Mouse (Mus musculus) heart, embryonic 15.5 days (tissue): Measurements from ENCODE around the gene Trpd52l3. TPM values are rescaled to one million over a fixed set of nuclear protein-coding genes. Genes with fewer than 3 reads are reported as not detected.
"Not testable (repeated sequence)": the region's sequence is repeated elsewhere in the genome, so short reads cannot be mapped to it uniquely, and the experiment has no call there.

ENCODE experiments used
- ATAC-seq: fragments of 200-750 bp; cut with Nextera tagmentation; replicated peaks from 2 replicates; pipeline ENCODE4 v1.8.0; 2017; ENCODE audit warnings: low read depth, moderate TSS enrichment; ENCODE audit not compliant: insufficient number of reproducible peaks, insufficient read depth, low FRiP score
- H3K27ac ChIP-seq: fragments of 300-500 bp; sonication (generic); 2 replicates; pipeline ENCODE4 v1.5.1; 2015; ENCODE audit warnings: mild to moderate bottlenecking, inconsistent platforms
- H3K27me3 ChIP-seq: fragments of 300-500 bp; sonication (generic); 2 replicates; pipeline ENCODE4 v1.6.1; 2015; ENCODE audit warnings: inconsistent platforms
- H3K36me3 ChIP-seq: fragments of 300-500 bp; sonication (generic); 2 replicates; pipeline ENCODE4 v1.6.1; 2015; ENCODE audit warnings: mild to moderate bottlenecking, inconsistent platforms
- H3K4me1 ChIP-seq: fragments of 300-500 bp; sonication (generic); replicated peaks from 2 replicates; pipeline ENCODE4 v1.6.1; 2015; ENCODE audit warnings: inconsistent platforms
- H3K4me2 ChIP-seq: fragments of 300-500 bp; sonication (generic); 2 replicates; pipeline ENCODE4 v1.6.1; 2015; ENCODE audit warnings: inconsistent platforms, mild to moderate bottlenecking, moderate library complexity
- H3K4me3 ChIP-seq: fragments of 300-500 bp; sonication (generic); 2 replicates; pipeline ENCODE4 v1.5.1; 2015; ENCODE audit warnings: mild to moderate bottlenecking, inconsistent platforms
- H3K9ac ChIP-seq: fragments of 300-500 bp; sonication (generic); 2 replicates; pipeline ENCODE4 v1.6.1; 2015; ENCODE audit warnings: mild to moderate bottlenecking, inconsistent platforms
- H3K9me3 ChIP-seq: fragments of 300-500 bp; sonication (generic); replicated peaks from 2 replicates; pipeline ENCODE4 v1.6.1; 2016; ENCODE audit warnings: inconsistent platforms
- WGBS: fragments of 180-500 bp; shearing (Covaris S2); methylation state at CpG from one replicate; pipeline ENCODE4 v1.1.7; 2015; ENCODE audit warnings: mixed read lengths; 5-methylcytosine and 5-hydroxymethylcytosine counted together
- polyA plus RNA-seq: library from polyadenylated mRNA; unstranded; fragments of >200 nt; fragmentation: Nextera tagmentation; extraction: Ambion mirVana; gene quantifications from 2 replicates; pipeline ENCODE4 v1.2.1, GENCODE M21; 2015

Gene Trpd52l3
- polyA plus RNA-seq, 1 experiment from 2014 or later, result not detected

GRCm38 (mm10) chr19:29986464-29987091 lies 17.0 kb upstream of the Trpd52l3 start:
- Histone ChIP-seq H3K27me3 (no peaks in the 10 kb centered on the region), H3K4me2 (peak overlapping the region; percentile 19; the same call in 1 of the 2 replicates), H3K36me3 (no peaks in the 10 kb centered on the region), H3K27ac (peak overlapping the region; percentile 39), H3K4me1 (peaks cover 4% of the 10 kb centered on the region; the same call in 1 of the 2 replicates), H3K9ac (no peak overlapping the region), H3K4me3 (no peak overlapping the region), H3K9me3 (no peaks in the 10 kb centered on the region)
- 49% methylated on average over 12 of the region's 12 CpGs for WGBS
- no peak for ATAC-seq

DNA sequence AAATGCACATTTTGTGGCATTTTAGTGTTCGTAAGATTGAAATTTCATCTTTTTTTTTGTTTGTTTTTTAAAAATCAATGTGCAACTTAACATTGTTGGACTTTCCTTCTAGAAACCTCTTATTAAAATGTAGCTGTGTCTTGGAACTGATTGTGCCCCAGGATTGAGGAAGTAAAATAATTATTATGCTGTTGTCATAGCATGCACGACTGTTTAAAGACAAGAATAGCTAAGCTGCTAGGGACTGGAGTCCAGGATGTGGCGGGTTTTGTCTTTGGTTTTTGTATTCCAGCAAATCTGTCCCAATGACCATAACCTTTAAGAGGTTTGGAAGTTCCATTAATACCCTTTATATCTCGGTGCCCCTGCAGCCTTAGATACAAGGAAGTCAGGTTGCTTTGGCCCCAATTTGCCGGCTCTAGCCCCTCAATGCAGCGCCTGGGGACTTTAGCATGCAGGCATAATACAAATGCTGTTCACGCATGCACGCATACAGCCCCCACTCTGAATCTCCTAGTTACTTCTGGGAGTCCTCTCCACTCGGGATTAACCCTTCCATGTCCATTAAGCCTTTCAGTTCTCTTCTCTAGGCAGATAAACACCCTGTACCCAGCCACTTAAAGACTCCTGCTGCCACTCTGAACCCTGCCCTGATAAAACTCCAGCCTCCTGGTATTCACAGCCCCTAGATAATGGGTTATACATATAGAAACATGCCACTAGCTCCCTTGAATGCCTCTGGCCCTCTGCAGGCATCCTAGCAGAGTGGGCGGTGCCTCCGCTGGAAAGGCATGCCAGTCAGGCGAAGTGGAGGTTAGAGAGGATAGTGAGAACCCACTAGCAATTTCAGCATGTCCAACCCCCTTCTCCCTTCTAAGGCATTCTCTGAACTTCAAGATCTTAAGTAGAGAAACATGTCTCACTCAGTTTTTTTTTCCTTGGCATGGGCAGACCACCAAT lies 2.9 kb upstream of the Trpd52l3 start:
- no peak overlapping the region for H3K4me2 ChIP-seq
- no peak overlapping the region for H3K4me3 ChIP-seq
- H3K27me3 ChIP-seq, result no peaks in the 10 kb centered on the region
- WGBS, result 63% methylated on average over 12 of the region's 12 CpGs
- H3K9ac ChIP-seq, result no peak overlapping the region
- ATAC-seq, result no peak
- 0 out of 2 replicates have a peak, but pooled peaks cover 4% of the 10 kb centered on the region for H3K4me1 ChIP-seq
- H3K36me3 ChIP-seq, result no peaks in the 10 kb centered on the region
- no peaks in the 10 kb centered on the region for H3K9me3 ChIP-seq
- no peak overlapping the region for H3K27ac ChIP-seq

DNA sequence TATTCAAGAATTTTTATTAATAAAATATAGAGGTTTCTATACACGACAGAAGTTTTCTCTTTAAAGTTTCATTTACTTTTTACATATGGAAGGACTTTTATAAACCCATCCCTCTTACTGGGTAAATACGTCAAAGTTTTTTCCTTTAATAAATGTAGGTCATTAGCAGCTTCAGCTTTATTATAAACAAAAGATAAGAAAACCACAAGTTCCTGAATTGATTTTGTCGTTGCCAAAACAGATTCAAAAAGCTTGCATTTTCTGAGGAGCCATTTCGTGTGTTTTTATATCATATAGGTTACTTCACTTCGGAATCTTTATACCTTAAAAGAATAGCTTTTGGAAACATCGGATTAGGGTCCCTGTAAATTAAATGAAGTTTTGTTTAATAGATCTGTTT lies 2.0 kb upstream of the Trpd52l3 start:
- 77% methylated on average over 6 of the region's 6 CpGs for WGBS
- 0 out of 2 replicates have a peak, but pooled peaks cover 4% of the 10 kb centered on the region for H3K4me1 ChIP-seq

DNA sequence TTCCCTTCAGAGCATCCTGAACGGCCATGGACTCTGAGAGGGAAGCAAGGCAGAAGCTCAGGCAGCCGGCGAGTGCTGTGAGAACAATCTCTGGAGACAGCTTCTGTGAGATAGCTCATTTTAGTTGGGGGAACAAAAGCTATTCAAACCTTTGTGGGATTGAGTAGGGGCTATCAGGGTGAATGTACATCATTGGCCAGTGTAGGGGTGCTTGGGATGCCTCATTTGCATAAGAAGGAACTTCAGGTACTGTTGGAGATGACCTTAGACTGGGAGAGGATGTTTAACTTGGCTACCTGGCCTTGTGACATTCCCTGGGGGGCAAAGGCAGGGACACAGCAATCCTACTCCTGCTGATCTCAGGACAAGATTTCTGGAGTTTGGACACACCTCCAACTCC lies 2.8 kb downstream of the Trpd52l3 start:
- WGBS, result 61% methylated on average over 3 of the region's 3 CpGs
- H3K4me3 ChIP-seq, result no peak overlapping the region
- no peak for ATAC-seq

More for the DNA sequence above, 2.0 kb upstream of the Trpd52l3 start:
- Histone ChIP-seq H3K4me3 (no peak overlapping the region), H3K9ac (no peak overlapping the region), H3K9me3 (no peaks in the 10 kb centered on the region), H3K27me3 (no peaks in the 10 kb centered on the region), H3K27ac (no peak overlapping the region), H3K4me2 (no peak overlapping the region), H3K36me3 (no peaks in the 10 kb centered on the region)
- no peak for ATAC-seq

GRCm38 (mm10) chr19:30010520-30011296 lies 7.1 kb downstream of the Trpd52l3 start:
- Histone ChIP-seq H3K4me1 (0 out of 2 replicates have a peak, but pooled peaks cover 3% of the 10 kb centered on the region), H3K4me2 (peak overlapping the region; percentile 32), H3K4me3 (0 out of 2 replicates have a peak overlapping the region, but pooled peaks have one; percentile 4), H3K27me3 (no peaks in the 10 kb centered on the region), H3K9me3 (no peaks in the 10 kb centered on the region), H3K36me3 (no peaks in the 10 kb centered on the region), H3K27ac (no peak overlapping the region), H3K9ac (no peak overlapping the region)
- ATAC-seq, result no peak
- WGBS, result 56% methylated on average over 13 of the region's 13 CpGs

More for the DNA sequence above, 2.8 kb downstream of the Trpd52l3 start:
- Histone ChIP-seq H3K4me2 (no peak overlapping the region), H3K9ac (no peak overlapping the region), H3K4me1 (0 out of 2 replicates have a peak, but pooled peaks cover 3% of the 10 kb centered on the region), H3K36me3 (no peaks in the 10 kb centered on the region), H3K9me3 (no peaks in the 10 kb centered on the region), H3K27ac (no peak overlapping the region), H3K27me3 (no peaks in the 10 kb centered on the region)

DNA sequence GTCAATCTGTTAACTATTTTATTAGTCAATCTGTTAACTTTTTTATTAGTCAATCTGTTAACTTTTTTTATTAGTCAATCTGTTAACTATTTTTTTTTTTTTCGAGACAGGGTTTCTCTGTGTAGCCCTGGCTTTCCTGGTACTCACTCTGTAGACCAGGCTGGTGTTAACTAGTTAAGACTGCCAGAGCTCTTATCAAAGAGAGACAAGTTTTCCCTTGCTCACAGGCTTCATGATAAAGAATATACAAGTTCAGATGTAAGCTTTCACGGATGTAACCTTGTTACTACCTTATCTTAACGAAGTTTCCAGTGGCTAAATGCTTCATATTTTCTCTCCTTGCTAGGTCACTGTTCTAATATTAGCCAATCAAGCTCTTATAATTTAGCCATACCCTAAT lies 10.7 kb downstream of the Trpd52l3 start:
- 49% methylated on average over 3 of the region's 3 CpGs for WGBS
- H3K4me3 ChIP-seq, result no peak overlapping the region
- no peaks in the 10 kb centered on the region for H3K36me3 ChIP-seq
- no peak for ATAC-seq
- H3K4me2 ChIP-seq, result no peak overlapping the region
- 0 out of 2 replicates have a peak, but pooled peaks cover 3% of the 10 kb centered on the region for H3K4me1 ChIP-seq
- H3K27me3 ChIP-seq, result no peaks in the 10 kb centered on the region
- H3K27ac ChIP-seq, result no peak overlapping the region
- H3K9me3 ChIP-seq, result no peaks in the 10 kb centered on the region
- H3K9ac ChIP-seq, result no peak overlapping the region

DNA sequence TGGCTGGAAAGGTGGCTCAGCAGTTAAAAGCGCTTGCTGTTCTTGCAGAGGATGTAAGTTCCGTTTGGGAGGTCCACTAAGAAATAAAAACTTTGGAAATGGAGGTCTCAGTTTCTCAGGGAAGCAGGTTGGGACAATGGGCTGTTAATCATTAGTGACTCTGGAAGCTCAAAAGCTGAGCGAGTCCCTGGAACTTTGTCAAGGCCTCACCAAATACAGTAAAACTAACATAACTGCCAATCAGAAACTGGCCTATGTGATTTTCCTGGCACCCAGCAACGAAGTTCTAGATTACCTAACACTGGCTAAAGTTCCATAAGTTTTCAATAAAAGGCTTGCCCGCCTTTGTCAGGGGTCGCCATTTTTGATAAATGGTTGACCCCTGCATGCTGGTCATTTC lies 12.6 kb downstream of the Trpd52l3 start:
- 67% methylated on average over 6 of the region's 6 CpGs for WGBS
- Histone ChIP-seq H3K4me1 (no peaks in the 10 kb centered on the region), H3K36me3 (no peaks in the 10 kb centered on the region), H3K27ac (no peak overlapping the region), H3K9me3 (no peaks in the 10 kb centered on the region), H3K4me3 (no peak overlapping the region), H3K9ac (no peak overlapping the region), H3K27me3 (no peaks in the 10 kb centered on the region), H3K4me2 (no peak overlapping the region)
- no peak for ATAC-seq

DNA sequence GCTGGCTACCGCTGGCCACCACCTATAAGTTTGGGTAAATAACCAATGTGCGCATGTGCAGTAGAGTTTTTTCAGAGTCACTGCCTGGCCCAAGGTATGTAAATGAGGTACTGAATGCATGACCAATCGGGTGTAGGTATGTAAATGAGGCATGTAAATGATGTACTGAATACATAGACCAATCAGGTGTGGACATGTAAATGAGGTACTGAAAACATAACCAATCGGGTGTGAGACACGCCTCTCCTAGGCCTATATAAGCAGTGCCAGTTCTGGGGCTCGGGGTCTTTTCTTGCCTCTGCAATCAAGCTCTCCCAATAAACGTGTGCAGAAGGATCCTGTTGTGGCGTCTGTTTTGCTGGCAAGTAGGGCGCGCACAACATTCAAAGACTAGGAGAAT lies 19.8 kb downstream of the Trpd52l3 start:
- not testable (repeated sequence) for H3K27me3 ChIP-seq, ATAC-seq, H3K4me2 ChIP-seq, H3K9me3 ChIP-seq, H3K36me3 ChIP-seq, H3K27ac ChIP-seq, H3K4me1 ChIP-seq, H3K9ac ChIP-seq, H3K4me3 ChIP-seq
- WGBS, result 92% methylated on average over 10 of the region's 10 CpGs

- 53% methylated on average over 11 of the region's 11 CpGs for WGBS
- Histone ChIP-seq H3K27me3 (no peaks in the 10 kb centered on the region), H3K4me1 (peaks cover 22% of the 10 kb centered on the region), H3K4me3 (peak overlapping the region; percentile 97; the same call in 1 of the 2 replicates), H3K9ac (no peak overlapping the region), H3K27ac (0 out of 2 replicates have a peak overlapping the region, but pooled peaks have one; percentile 90), H3K9me3 (no peaks in the 10 kb centered on the region), H3K4me2 (peak overlapping the region; percentile 90), H3K36me3 (no peaks in the 10 kb centered on the region)
- ATAC-seq, result no peak
Observed at GRCm38 (mm10) chr19:30029002-30029710, 25.6 kb downstream of the Trpd52l3 start.

GRCm38 (mm10) chr19:30029894-30030635 lies 26.5 kb downstream of the Trpd52l3 start, which contains the start of gene Uhrf2:
TSS of gene Uhrf2 (plus strand) at chr19:30030513.
- Histone ChIP-seq H3K27ac (peak within 1 kb of the TSS; percentile 90), H3K36me3 (no peaks in the 10 kb centered on the region), H3K9ac (peak within 1 kb of the TSS; percentile 99), H3K4me3 (peak within 1 kb of the TSS; percentile 97), H3K4me1 (peaks cover 27% of the 10 kb centered on the region), H3K4me2 (peak within 1 kb of the TSS; percentile 90), H3K9me3 (no peaks in the 10 kb centered on the region), H3K27me3 (no peaks in the 10 kb centered on the region)
- WGBS, result 2% methylated on average over 74 of the region's 74 CpGs
- ATAC-seq, result peak; percentile 98
